Mouse (Mus musculus) lung, postnatal 0 days (tissue): ENCODE results near the gene Fuca1. TPM values are rescaled to one million over a fixed set of nuclear protein-coding genes. Genes with fewer than 3 reads are reported as not detected.
A peak's percentile ranks its signal among the peaks of the same experiment; 100 is the strongest.

Experiments used
- ATAC-seq: fragments of 200-750 bp; cut with Nextera tagmentation; 2 replicates; pipeline ENCODE4 v1.8.0; 2017; ENCODE audit warnings: moderate library complexity
- DNase-seq: peaks from one replicate; pipeline ENCODE4 v3.0.0-alpha.2; 2016; ENCODE audit warnings: low spot score
- H3K27ac ChIP-seq: fragments of 300-500 bp; sonication (generic); 2 replicates; pipeline ENCODE4 v1.5.1; 2014; ENCODE audit warnings: antibody characterized with exemption, mild to moderate bottlenecking, low read length, mixed read lengths
- H3K27me3 ChIP-seq: fragments of 300-500 bp; sonication (generic); replicated peaks from 2 replicates; pipeline ENCODE4 v1.6.1; 2014; ENCODE audit warnings: low read length, mixed read lengths; ENCODE audit not compliant: insufficient read depth
- H3K36me3 ChIP-seq: fragments of 300-500 bp; sonication (generic); 2 replicates; pipeline ENCODE4 v1.6.1; 2014; ENCODE audit warnings: low read length, mixed read lengths; ENCODE audit not compliant: insufficient read depth
- H3K4me1 ChIP-seq: fragments of 300-500 bp; sonication (generic); 2 replicates; pipeline ENCODE4 v1.6.1; 2014; ENCODE audit warnings: antibody characterized with exemption, low read depth, low read length, mixed read lengths; ENCODE audit not compliant: insufficient read depth
- H3K4me2 ChIP-seq: fragments of 300-500 bp; sonication (generic); replicated peaks from 2 replicates; pipeline ENCODE4 v1.6.1; 2014; ENCODE audit warnings: low read depth, mild to moderate bottlenecking, low read length, moderate library complexity, mixed read lengths
- H3K4me3 ChIP-seq: fragments of 300-500 bp; sonication (generic); 2 replicates; pipeline ENCODE4 v1.5.1; 2014; ENCODE audit warnings: low read depth, low read length
- H3K9ac ChIP-seq: fragments of 300-500 bp; sonication (generic); replicated peaks from 2 replicates; pipeline ENCODE4 v1.6.1; 2014; ENCODE audit warnings: low read depth, mild to moderate bottlenecking
- H3K9me3 ChIP-seq: fragments of 300-500 bp; sonication (generic); 2 replicates; pipeline ENCODE4 v1.6.1; 2016; ENCODE audit warnings: low read length, mixed read lengths
- CTCF ChIP-seq: IDR thresholded peaks from 2 replicates; pipeline ENCODE4 v1.5.1; 2016; ENCODE audit warnings: antibody characterized with exemption, mild to moderate bottlenecking
- EP300 ChIP-seq: IDR thresholded peaks from 2 replicates; pipeline ENCODE4 v1.6.1; 2016; ENCODE audit warnings: antibody characterized with exemption, mild to moderate bottlenecking, control low read depth
- WGBS: fragments of 180-500 bp; shearing (Covaris S2); extraction: QIAGEN DNeasy Blood & Tissue Kit; methylation state at CpG from one replicate; pipeline ENCODE4 v1.1.7; 2014; 5-methylcytosine and 5-hydroxymethylcytosine counted together
- polyA plus RNA-seq: library from polyadenylated mRNA; unstranded; fragments of >200 nt; fragmentation: Nextera tagmentation; extraction: Ambion mirVana; gene quantifications from 2 replicates; pipeline ENCODE4 v1.2.1, GENCODE M21; 2015

Fuca1 gene
- polyA plus RNA-seq, 1 experiment from 2014 or later: 131 TPM

- WGBS: 53% methylated on average over 4 of the region's 4 CpGs
- no peaks in the 10 kb centered on the region for H3K9me3 ChIP-seq
- no peak overlapping the region for H3K27ac ChIP-seq
- no peaks in the 10 kb centered on the region for H3K4me1 ChIP-seq
- H3K4me2 ChIP-seq: no peak overlapping the region
- no peak overlapping the region for H3K9ac ChIP-seq
- H3K27me3 ChIP-seq: no peaks in the 10 kb centered on the region
- DNase-seq (no peak), ATAC-seq (no peak)
- no peak overlapping the region for H3K4me3 ChIP-seq
- no peak for TF ChIP-seq EP300
- TF ChIP-seq CTCF: no peak
- no peaks in the 10 kb centered on the region for H3K36me3 ChIP-seq
Observed at GRCm38 (mm10) chr4:135913433-135913832, 7.1 kb upstream of the Fuca1 start.

- Histone ChIP-seq H3K27me3 (no peaks in the 10 kb centered on the region), H3K4me3 (no peak overlapping the region), H3K9ac (no peak overlapping the region), H3K9me3 (no peaks in the 10 kb centered on the region), H3K36me3 (no peaks in the 10 kb centered on the region), H3K27ac (peak overlapping the region; percentile 32; the same call in 1 of the 2 replicates), H3K4me2 (no peak overlapping the region), H3K4me1 (peaks cover 4% of the 10 kb centered on the region; the same call in 1 of the 2 replicates)
- TF ChIP-seq EP300: no peak
- TF ChIP-seq CTCF: no peak
- ATAC-seq (no peak), DNase-seq (peak; percentile 69)
- WGBS: 60% methylated on average over 13 of the region's 13 CpGs
Observed at GRCm38 (mm10) chr4:135918635-135919279, 1.8 kb upstream of the Fuca1 start.

DNA sequence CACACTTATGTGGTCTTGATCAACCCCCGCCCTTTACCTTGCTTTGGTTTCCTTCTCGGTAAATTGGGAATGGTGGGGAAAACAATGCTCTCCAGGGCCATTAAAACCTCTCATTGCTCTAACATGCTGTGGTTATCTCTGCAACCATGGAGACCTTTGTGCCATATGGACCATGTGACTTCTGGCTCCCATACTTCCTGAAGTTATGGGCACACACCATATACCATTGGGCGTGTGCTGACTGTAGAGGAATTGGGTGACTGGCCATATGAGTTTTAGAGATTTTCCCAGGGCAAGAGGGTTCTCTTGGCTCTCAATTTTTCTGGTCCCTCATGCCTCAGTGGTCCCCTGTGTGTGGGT, 1.3 kb upstream of the Fuca1 start:
- 68% methylated on average over 3 of the region's 3 CpGs for WGBS
- H3K9me3 ChIP-seq: no peaks in the 10 kb centered on the region
- no peak overlapping the region for H3K9ac ChIP-seq
- DNase-seq: no peak
- TF ChIP-seq CTCF (no peak), EP300 (no peak)
- no peaks in the 10 kb centered on the region for H3K36me3 ChIP-seq
- H3K4me1 ChIP-seq: peaks cover 4% of the 10 kb centered on the region; the same call in 1 of the 2 replicates
- no peak overlapping the region for H3K4me3 ChIP-seq
- H3K27ac ChIP-seq: peak overlapping the region; percentile 20; the same call in 1 of the 2 replicates
- no peak overlapping the region for H3K4me2 ChIP-seq
- H3K27me3 ChIP-seq: no peaks in the 10 kb centered on the region
- ATAC-seq: no peak

DNA sequence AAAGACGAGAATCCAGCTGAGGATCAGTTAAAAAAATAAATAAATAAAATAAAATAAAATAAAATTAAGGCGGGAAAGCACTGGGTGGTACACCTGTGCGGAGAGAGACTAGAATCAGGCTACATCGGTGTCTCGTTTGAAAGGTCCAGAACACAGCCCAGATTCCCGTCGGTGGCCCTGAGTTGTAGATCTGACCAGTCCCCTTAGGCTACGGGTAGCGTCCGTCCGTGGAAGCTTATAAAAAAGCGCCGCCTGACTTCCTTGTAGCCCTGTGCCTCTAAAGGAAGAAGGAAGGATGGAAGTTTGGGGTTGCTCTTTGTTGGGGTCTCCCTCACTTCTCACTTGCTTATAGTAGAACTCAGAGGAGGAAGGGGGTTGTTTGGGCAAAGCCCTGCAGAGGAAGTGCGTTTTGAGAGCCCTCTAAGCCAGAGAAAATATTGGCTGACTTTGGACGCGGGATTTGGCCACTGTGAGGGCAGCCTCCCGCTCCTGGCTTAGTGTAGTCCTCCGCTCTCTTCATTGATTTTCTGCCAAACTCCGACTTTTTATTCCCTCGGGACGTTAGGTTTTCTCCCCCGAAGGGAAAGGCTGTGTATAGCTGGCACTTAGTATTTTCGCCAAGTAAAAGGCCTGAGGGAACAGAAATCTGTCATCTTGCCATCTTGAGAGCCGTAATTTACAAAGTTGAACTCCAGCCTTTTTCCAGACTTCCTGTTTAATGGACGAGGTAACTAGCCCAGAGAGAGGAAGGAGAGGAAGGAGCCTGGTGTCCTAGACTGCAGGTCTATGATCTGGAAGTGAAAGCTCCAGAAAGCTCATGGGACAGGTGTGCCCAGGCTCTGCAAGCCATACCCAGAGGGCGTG, 954 bp downstream of the Fuca1 start:
- Histone ChIP-seq H3K4me1 (peaks cover 4% of the 10 kb centered on the region; the same call in 1 of the 2 replicates), H3K9ac (peak overlapping the region; percentile 59), H3K27me3 (no peaks in the 10 kb centered on the region), H3K9me3 (no peaks in the 10 kb centered on the region), H3K4me3 (peak overlapping the region; percentile 80), H3K36me3 (peaks cover 10% of the 10 kb centered on the region; the same call in 1 of the 2 replicates), H3K4me2 (peak overlapping the region; percentile 93), H3K27ac (peak overlapping the region; percentile 63)
- ATAC-seq: no peak
- TF ChIP-seq EP300: no peak
- TF ChIP-seq CTCF: no peak
- DNase-seq: peak; percentile 57
- 2% methylated on average over 26 of the region's 26 CpGs for WGBS

DNA sequence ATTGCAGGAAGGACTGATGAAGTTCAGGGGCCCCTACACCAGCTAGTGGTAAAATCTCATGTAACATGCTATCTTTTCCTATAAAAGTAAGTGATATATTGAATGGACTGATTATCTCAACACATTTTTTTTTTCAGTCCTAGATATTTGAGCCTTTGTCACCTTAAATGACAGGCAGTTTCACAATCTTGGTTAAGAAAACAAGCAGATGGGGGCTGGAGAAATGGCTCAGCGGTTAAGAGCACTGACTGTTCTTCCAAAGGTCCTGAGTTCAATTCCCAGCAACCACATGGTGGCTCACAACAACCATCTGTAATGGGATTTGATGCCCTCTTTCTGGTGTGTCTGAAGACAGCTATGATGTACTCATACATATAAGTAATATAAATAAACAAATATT, 1.7 kb downstream of the Fuca1 start:
- Histone ChIP-seq H3K9ac (no peak overlapping the region), H3K4me2 (peak overlapping the region; percentile 93), H3K4me3 (peak overlapping the region; percentile 80; the same call in 1 of the 2 replicates), H3K36me3 (peaks cover 13% of the 10 kb centered on the region; the same call in 1 of the 2 replicates), H3K9me3 (no peaks in the 10 kb centered on the region), H3K27ac (no peak overlapping the region), H3K27me3 (no peaks in the 10 kb centered on the region), H3K4me1 (peaks cover 4% of the 10 kb centered on the region; the same call in 1 of the 2 replicates)
- ATAC-seq: no peak
- 61% methylated on average over 1 of the region's 1 CpGs for WGBS
- TF ChIP-seq CTCF (no peak), EP300 (no peak)
- no peak for DNase-seq

DNA sequence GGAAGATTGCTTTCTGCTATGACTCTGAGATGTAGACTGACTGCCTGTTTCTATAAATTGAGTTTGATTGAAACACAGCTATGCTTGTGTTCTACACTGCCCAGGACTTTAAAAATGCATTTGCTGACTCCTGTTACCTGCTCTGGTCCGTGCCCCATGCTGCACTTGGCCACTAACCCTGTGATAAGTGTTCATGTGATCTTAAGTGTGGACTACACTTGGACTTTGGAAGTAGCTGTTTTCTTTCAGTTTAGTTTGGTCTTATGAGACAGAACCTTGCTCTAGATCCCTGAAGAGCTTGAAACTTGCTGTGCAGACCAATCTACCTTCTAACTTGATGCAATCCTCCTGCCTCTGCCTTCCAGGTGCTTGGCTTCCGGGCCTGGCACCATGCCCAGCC, 3.9 kb downstream of the Fuca1 start:
- Histone ChIP-seq H3K4me2 (no peak overlapping the region), H3K4me3 (no peak overlapping the region), H3K27me3 (no peaks in the 10 kb centered on the region), H3K27ac (no peak overlapping the region), H3K4me1 (peaks cover 4% of the 10 kb centered on the region; the same call in 1 of the 2 replicates), H3K9me3 (no peaks in the 10 kb centered on the region), H3K36me3 (peaks cover 13% of the 10 kb centered on the region; the same call in 1 of the 2 replicates), H3K9ac (no peak overlapping the region)
- no peak for ATAC-seq
- 86% methylated on average over 2 of the region's 2 CpGs for WGBS
- TF ChIP-seq EP300: no peak
- no peak for TF ChIP-seq CTCF
- DNase-seq: no peak
